Mouse (Mus musculus): ENCODE measurements around the gene Acot3.

DNA sequence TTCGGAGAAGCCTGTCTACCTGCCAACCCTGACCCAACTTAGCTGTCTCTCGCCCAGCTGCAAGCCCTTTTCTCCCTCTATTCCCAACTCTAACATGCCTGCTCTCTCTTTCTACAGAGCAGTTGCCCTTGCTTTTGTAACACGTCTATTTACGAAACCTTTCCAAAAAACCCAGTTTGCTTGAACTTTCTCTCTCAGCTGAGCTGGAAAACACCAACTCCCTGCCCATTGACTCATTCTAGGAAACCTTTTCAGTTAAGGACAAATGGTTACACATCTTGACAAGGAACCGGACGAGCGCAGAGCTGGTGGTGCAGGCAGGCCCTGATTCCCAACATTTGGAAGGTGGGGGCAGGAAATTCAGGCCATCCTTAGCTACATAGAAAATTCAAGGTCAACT lies 665 bp downstream of the Acot3 start:
- TF ChIP-seq CTCF (conservative IDR thresholded peaks at IDR 0.05; ENCODE audit: low read length) (no peak), POU5F1 (IDR thresholded peaks at IDR 0.05; ENCODE audit: borderline replicate concordance, low read length) (no peak)
